Mouse (Mus musculus) adrenal gland, postnatal 25 days (tissue): ENCODE measurements around the gene Serpina7. TPM values are rescaled to one million over a fixed set of nuclear protein-coding genes. Genes with fewer than 3 reads are reported as not detected.

Experiments
- DNase-seq: peaks from one replicate; pipeline ENCODE4 v3.0.0; 2021; ENCODE audit warnings: mixed read lengths
- long read RNA-seq: library from polyadenylated mRNA; stranded (forward); transcript quantifications from one replicate; pipeline ENCODE4 v2.0.0, GENCODE M21; 2021
- total RNA-seq: library from RNA; stranded (reverse); gene quantifications from 2 replicates; pipeline ENCODE4 v1.2.3, GENCODE M21; 2021

Serpina7 gene
- total RNA-seq = not detected in 2 replicates
- long read RNA-seq = 0 reads

- DNase-seq = no peak
Measured at GRCm38 (mm10) chrX:139085077-139085476, at the start of gene Serpina7. Serpina7 (minus strand) TSS chrX:139085236.

GRCm38 (mm10) chrX:139134031-139134430, 49.0 kb upstream of the Serpina7 start:
- DNase-seq = no peak

- no peak for DNase-seq
Measured at GRCm38 (mm10) chrX:139097197-139097596, 12.2 kb upstream of the Serpina7 start.

GRCm38 (mm10) chrX:139085943-139086342, 907 bp upstream of the Serpina7 start, which contains the start of gene 4930513O06Rik:
4930513O06Rik (plus strand) TSS chrX:139086243.
- DNase-seq = no peak

- DNase-seq = no peak
Measured at GRCm38 (mm10) chrX:139078493-139078892, 6.5 kb downstream of the Serpina7 start.

- no peak for DNase-seq
Measured at GRCm38 (mm10) chrX:139064078-139064477, 21.0 kb downstream of the Serpina7 start.

GRCm38 (mm10) chrX:139053149-139053548, 31.9 kb downstream of the Serpina7 start:
- DNase-seq = no peak

- no peak for DNase-seq
Measured at GRCm38 (mm10) chrX:139051976-139052375, 33.1 kb downstream of the Serpina7 start.

- DNase-seq = no peak
Measured at GRCm38 (mm10) chrX:139041148-139041547, 43.9 kb downstream of the Serpina7 start.

GRCm38 (mm10) chrX:139039314-139039713, 45.7 kb downstream of the Serpina7 start:
- DNase-seq = no peak

GRCm38 (mm10) chrX:139037666-139038065, 47.4 kb downstream of the Serpina7 start:
- no peak for DNase-seq

Other genes starting within 250 kb of the Serpina7 start
- gene Nrk, start 170.8 kb downstream of the Serpina7 start, total RNA-seq = 0.49 and 0.81 TPM in 2 replicates
- gene 4930513O06Rik, start 1.0 kb upstream of the Serpina7 start, total RNA-seq = not detected in 2 replicates
- not detected in 2 replicates for gene 4933428M09Rik, start 94.0 kb upstream of the Serpina7 start, total RNA-seq
- 3.1 and 4.5 TPM in 2 replicates for gene Mum1l1, start 124.8 kb upstream of the Serpina7 start, total RNA-seq
- not detected in 2 replicates for gene Trap1a, start 248.4 kb upstream of the Serpina7 start, total RNA-seq